Comparison of ENCODE assay signal across 28 mouse cellular contexts in genomic region chr2:57326091-57326490, GRCm38 (mm10).
"Had no signal": no experiment of that assay in that cellular context is flagged by ENCODE, and none has a peak within 500 bp of the region (broad histone marks: within the 10 kb centered on the region; RNA-seq: fewer than 3 reads in every experiment).

No protein-coding gene starts in this region.

- H3K27ac ChIP-seq: heart, embryonic 13.5 days; heart, embryonic 15.5 days; hindbrain, embryonic 13.5 days; hindbrain, embryonic 15.5 days; hindbrain, postnatal 0 days; intestine, embryonic 15.5 days; kidney, embryonic 15.5 days; kidney, postnatal 0 days; liver, embryonic 13.5 days; liver, embryonic 15.5 days had no signal

- H3K4me2 ChIP-seq: heart, embryonic 11.5 days; heart, embryonic 13.5 days; heart, embryonic 15.5 days; hindbrain, embryonic 13.5 days; hindbrain, embryonic 15.5 days; intestine, embryonic 15.5 days; kidney, embryonic 15.5 days; liver, embryonic 11.5 days; liver, embryonic 13.5 days; liver, embryonic 15.5 days had no signal

- ATAC-seq: hindbrain, postnatal 0 days; inflammation-experienced regulatory T-cells, adult 6 months; intestine, embryonic 15.5 days; intestine, postnatal 0 days; liver, postnatal 0 days had no signal

- H3K36me3 ChIP-seq: heart, embryonic 13.5 days; heart, embryonic 15.5 days; hindbrain, embryonic 13.5 days; hindbrain, embryonic 15.5 days; intestine, embryonic 15.5 days; kidney, embryonic 15.5 days; liver, embryonic 13.5 days; liver, embryonic 15.5 days had no signal

- H3K4me3 ChIP-seq: heart, embryonic 13.5 days; heart, embryonic 15.5 days; hindbrain, embryonic 13.5 days; hindbrain, embryonic 15.5 days; intestine, embryonic 15.5 days; kidney, embryonic 15.5 days; liver, embryonic 13.5 days; liver, embryonic 15.5 days had no signal

- H3K27me3 ChIP-seq: heart, embryonic 13.5 days; heart, embryonic 15.5 days; hindbrain, embryonic 13.5 days; hindbrain, embryonic 15.5 days; intestine, embryonic 15.5 days; kidney, embryonic 15.5 days; liver, embryonic 13.5 days; liver, embryonic 15.5 days had no signal

- DNase-seq: gastrocnemius, postnatal 14 days; gastrocnemius, postnatal 36 days; heart, adult 18-20 months; heart, postnatal 14 days; heart, postnatal 36 days; kidney, adult 2 months; kidney, adult 9 months; kidney, postnatal 14 days; kidney, postnatal 36 days; layer of hippocampus, adult 9-11 months; layer of hippocampus, postnatal 36 days; left cerebral cortex, postnatal 4 days; liver; liver, embryonic 13.5 days; liver, postnatal 0 days had no signal

- H3K9ac ChIP-seq: heart, embryonic 13.5 days; heart, embryonic 15.5 days; hindbrain, embryonic 13.5 days; hindbrain, embryonic 15.5 days; intestine, embryonic 15.5 days; kidney, embryonic 15.5 days; liver, embryonic 13.5 days; liver, embryonic 15.5 days; liver, postnatal 0 days had no signal

- H3K9me3 ChIP-seq: heart, embryonic 13.5 days; heart, embryonic 15.5 days; hindbrain, embryonic 13.5 days; hindbrain, embryonic 15.5 days; intestine, embryonic 15.5 days; kidney, embryonic 15.5 days; liver, embryonic 13.5 days; liver, embryonic 15.5 days had no signal

- H3K4me1 ChIP-seq: heart, embryonic 15.5 days; hindbrain, embryonic 13.5 days; hindbrain, embryonic 15.5 days; intestine, embryonic 15.5 days; kidney, embryonic 15.5 days; liver, embryonic 15.5 days had no signal
